Mouse (Mus musculus): ENCODE measurements around the gene Rhob. TPM values are rescaled to one million over a fixed set of nuclear protein-coding genes. Genes with fewer than 3 reads are reported as not detected.

Rhob gene
- polyA plus RNA-seq (2017; shearing (Covaris generic)) = 0.34 TPM

GRCm38 (mm10) chr12:8499871-8500596 lies at the start of gene Rhob:
Rhob (minus strand) TSS chr12:8500009.

Other genes starting within 250 kb of the Rhob start
- gene Gdf7, start 198.1 kb downstream of the Rhob start, polyA plus RNA-seq (2017; shearing (Covaris generic)) = not detected
- gene Hs1bp3, start 186.6 kb downstream of the Rhob start, polyA plus RNA-seq (2017; shearing (Covaris generic)) = 12.1 TPM
- gene Slc7a15, start 99.1 kb upstream of the Rhob start, polyA plus RNA-seq (2017; shearing (Covaris generic)) = not detected
- gene Pum2, start 174.1 kb upstream of the Rhob start, polyA plus RNA-seq (2017; shearing (Covaris generic)) = 15.5 TPM

Measured in activated CD4-positive, CD25-positive, alpha-beta regulatory T cell, adult 9 weeks (primary cell).